Mouse (Mus musculus) forebrain, embryonic 15.5 days (tissue): ENCODE data around the gene Ankrd55. TPM values are rescaled to one million over a fixed set of nuclear protein-coding genes. Genes with fewer than 3 reads are reported as not detected.

Experiments
- ATAC-seq: fragments of 200-750 bp; cut with Nextera tagmentation; replicated peaks from 2 replicates; pipeline ENCODE4 v1.8.0; 2017; ENCODE audit warnings: mild to moderate bottlenecking, moderate TSS enrichment, moderate library complexity
- H3K27ac ChIP-seq: fragments of 300-500 bp; sonication (generic); replicated peaks from 2 replicates; pipeline ENCODE4 v1.5.1; 2015; ENCODE audit warnings: mild to moderate bottlenecking, inconsistent platforms
- H3K27me3 ChIP-seq: fragments of 300-500 bp; sonication (generic); 2 replicates; pipeline ENCODE4 v1.6.1; 2015; ENCODE audit warnings: inconsistent platforms
- H3K36me3 ChIP-seq: fragments of 300-500 bp; sonication (generic); 2 replicates; pipeline ENCODE4 v1.6.1; 2015; ENCODE audit warnings: mild to moderate bottlenecking, inconsistent platforms
- H3K4me1 ChIP-seq: fragments of 300-500 bp; sonication (generic); 2 replicates; pipeline ENCODE4 v1.6.1; 2015; ENCODE audit warnings: inconsistent platforms
- H3K4me2 ChIP-seq: fragments of 300-500 bp; sonication (generic); replicated peaks from 2 replicates; pipeline ENCODE4 v1.6.1; 2015; ENCODE audit warnings: mild to moderate bottlenecking, inconsistent platforms
- H3K4me3 ChIP-seq: fragments of 300-500 bp; sonication (generic); 2 replicates; pipeline ENCODE4 v1.5.1; 2015; ENCODE audit warnings: mild to moderate bottlenecking, inconsistent platforms
- H3K9ac ChIP-seq: fragments of 300-500 bp; sonication (generic); replicated peaks from 2 replicates; pipeline ENCODE4 v1.6.1; 2015; ENCODE audit warnings: mild to moderate bottlenecking, inconsistent platforms
- H3K9me3 ChIP-seq: fragments of 300-500 bp; sonication (generic); 2 replicates; pipeline ENCODE4 v1.6.1; 2016; ENCODE audit warnings: inconsistent platforms
- WGBS: fragments of 180-500 bp; shearing (Covaris S2); methylation state at CpG from one replicate; pipeline ENCODE4 v1.1.7; 2015; ENCODE audit warnings: mixed read lengths; 5-methylcytosine and 5-hydroxymethylcytosine counted together
- polyA plus RNA-seq: library from polyadenylated mRNA; unstranded; fragments of >200 nt; fragmentation: Nextera tagmentation; extraction: Ambion mirVana; gene quantifications from 2 replicates; pipeline ENCODE4 v1.2.1, GENCODE M21; 2015

The Ankrd55 gene
- polyA plus RNA-seq = 2.6 TPM in 2 replicates

GRCm38 (mm10) chr13:112288225-112289178 is at the start of gene Ankrd55:
Gene Ankrd55 (plus strand): TSS chr13:112288451.
- peak within 1 kb of the TSS; percentile 43 for H3K4me2 ChIP-seq
- peaks cover 17% of the 10 kb centered on the region for H3K4me1 ChIP-seq
- H3K36me3 ChIP-seq = no peaks in the 10 kb centered on the region
- peak; percentile 94 for ATAC-seq
- peak within 1 kb of the TSS; percentile 78 for H3K27ac ChIP-seq
- no peaks in the 10 kb centered on the region for H3K9me3 ChIP-seq
- WGBS = 19% methylated on average over 22 of the region's 22 CpGs
- H3K4me3 ChIP-seq = peak within 1 kb of the TSS; percentile 32
- H3K9ac ChIP-seq = peak within 1 kb of the TSS; percentile 43
- no peaks in the 10 kb centered on the region for H3K27me3 ChIP-seq

- WGBS = 51% methylated on average over 2 of the region's 2 CpGs
- no peak for ATAC-seq
Observed at GRCm38 (mm10) chr13:112239239-112239638, 49.0 kb upstream of the Ankrd55 start.

DNA sequence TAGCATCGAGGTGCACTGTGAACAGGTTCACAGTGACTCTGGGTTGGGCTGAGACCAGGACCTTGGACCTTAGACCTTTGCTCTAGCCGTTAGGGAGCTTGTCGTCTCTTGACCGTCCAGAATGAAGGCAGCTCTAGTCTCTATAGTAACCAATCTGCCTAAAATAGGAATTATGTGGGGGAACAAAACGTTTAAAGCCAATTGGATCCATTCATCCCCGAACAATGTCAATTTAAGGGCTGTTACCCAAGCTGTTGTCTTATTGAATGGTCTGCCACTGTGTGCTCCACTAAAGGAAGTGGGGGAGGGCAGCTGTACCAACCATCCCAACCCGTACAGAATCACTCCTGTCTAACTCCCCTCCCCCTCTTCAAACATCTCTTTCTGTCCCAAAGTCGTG is 46.8 kb upstream of the Ankrd55 start:
- WGBS = 10% methylated on average over 8 of the region's 8 CpGs
- no peaks in the 10 kb centered on the region for H3K27me3 ChIP-seq
- no peak overlapping the region for H3K9ac ChIP-seq
- no peak overlapping the region for H3K4me3 ChIP-seq
- no peak overlapping the region for H3K4me2 ChIP-seq
- H3K4me1 ChIP-seq = no peaks in the 10 kb centered on the region
- no peaks in the 10 kb centered on the region for H3K36me3 ChIP-seq
- H3K27ac ChIP-seq = no peak overlapping the region
- 0 out of 2 replicates have a peak, but pooled peaks cover 3% of the 10 kb centered on the region for H3K9me3 ChIP-seq
- ATAC-seq = no peak

More at GRCm38 (mm10) chr13:112239239-112239638, 49.0 kb upstream of the Ankrd55 start:
- Histone ChIP-seq H3K27ac (no peak overlapping the region), H3K27me3 (no peaks in the 10 kb centered on the region), H3K9ac (no peak overlapping the region), H3K36me3 (no peaks in the 10 kb centered on the region), H3K4me2 (no peak overlapping the region), H3K4me1 (no peaks in the 10 kb centered on the region), H3K9me3 (no peaks in the 10 kb centered on the region), H3K4me3 (no peak overlapping the region)

GRCm38 (mm10) chr13:112245131-112245530 is 43.1 kb upstream of the Ankrd55 start:
- no peak for ATAC-seq
- Histone ChIP-seq H3K4me2 (no peak overlapping the region), H3K9me3 (0 out of 2 replicates have a peak, but pooled peaks cover 3% of the 10 kb centered on the region), H3K4me3 (no peak overlapping the region), H3K27ac (no peak overlapping the region), H3K4me1 (no peaks in the 10 kb centered on the region), H3K27me3 (no peaks in the 10 kb centered on the region), H3K9ac (no peak overlapping the region), H3K36me3 (no peaks in the 10 kb centered on the region)
- WGBS = 73% methylated on average over 5 of the region's 5 CpGs

DNA sequence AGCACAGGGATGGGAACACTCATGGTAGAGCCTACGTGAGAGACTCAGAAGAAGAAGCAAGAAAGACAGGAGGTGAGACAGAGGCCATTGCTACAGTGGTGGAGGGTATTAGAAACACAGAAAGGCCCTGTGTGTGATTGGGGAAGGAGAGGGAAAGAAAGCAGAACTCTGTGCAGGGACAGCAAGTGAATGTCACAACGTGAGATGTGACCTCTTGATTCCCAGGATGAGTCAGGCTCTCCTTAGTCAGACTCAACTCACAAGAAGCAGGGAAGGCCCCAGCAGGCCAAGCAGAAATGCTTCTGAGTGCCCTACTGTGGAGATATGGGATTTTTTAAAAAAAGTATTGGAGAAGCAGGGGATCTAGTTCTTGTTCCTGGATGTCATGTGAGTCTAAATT is 36.8 kb upstream of the Ankrd55 start:
- Histone ChIP-seq H3K27ac (no peak overlapping the region), H3K36me3 (no peaks in the 10 kb centered on the region), H3K27me3 (no peaks in the 10 kb centered on the region), H3K9me3 (no peaks in the 10 kb centered on the region), H3K9ac (no peak overlapping the region), H3K4me2 (no peak overlapping the region), H3K4me3 (no peak overlapping the region), H3K4me1 (no peaks in the 10 kb centered on the region)
- 88% methylated on average over 2 of the region's 2 CpGs for WGBS
- ATAC-seq = no peak

GRCm38 (mm10) chr13:112252012-112252411 is 36.2 kb upstream of the Ankrd55 start:
- Histone ChIP-seq H3K9ac (no peak overlapping the region), H3K4me3 (no peak overlapping the region), H3K27me3 (no peaks in the 10 kb centered on the region), H3K9me3 (no peaks in the 10 kb centered on the region), H3K4me2 (no peak overlapping the region), H3K27ac (no peak overlapping the region), H3K4me1 (no peaks in the 10 kb centered on the region), H3K36me3 (no peaks in the 10 kb centered on the region)
- WGBS = 77% methylated on average over 3 of the region's 3 CpGs
- ATAC-seq = no peak

DNA sequence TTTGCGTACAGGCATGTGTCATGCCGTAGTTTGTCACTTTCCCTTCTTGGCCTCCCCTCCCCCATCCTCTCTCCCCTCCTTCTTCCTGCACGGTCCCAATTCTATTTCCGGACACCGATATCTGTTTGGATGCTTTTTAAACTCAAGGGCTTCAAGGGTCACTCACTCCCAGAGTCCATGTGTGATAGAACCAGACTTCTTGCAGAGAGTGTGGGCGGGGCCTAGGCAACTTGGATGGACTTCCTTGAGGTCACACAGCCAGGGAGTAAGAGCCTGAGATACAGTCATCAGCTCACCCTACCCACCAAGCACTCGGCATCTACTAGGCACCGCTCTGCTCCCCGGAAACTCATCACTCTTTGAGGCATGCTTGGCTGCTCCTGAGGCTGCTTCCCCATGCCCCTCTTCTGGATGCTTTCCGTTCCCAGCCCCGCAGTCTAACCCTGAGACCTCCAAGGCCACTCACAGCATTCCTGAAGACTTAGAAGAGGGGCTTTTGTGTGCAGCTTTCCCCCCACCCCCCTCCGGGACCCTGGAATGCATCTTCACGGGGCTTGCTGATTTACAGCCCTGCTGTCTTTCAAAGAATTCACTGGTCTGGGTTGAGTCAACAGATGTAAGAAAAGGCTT is 35.1 kb upstream of the Ankrd55 start:
- no peak overlapping the region for H3K4me2 ChIP-seq
- ATAC-seq = no peak
- 62% methylated on average over 13 of the region's 13 CpGs for WGBS
- H3K27me3 ChIP-seq = no peaks in the 10 kb centered on the region
- no peaks in the 10 kb centered on the region for H3K36me3 ChIP-seq
- H3K27ac ChIP-seq = no peak overlapping the region
- no peaks in the 10 kb centered on the region for H3K9me3 ChIP-seq
- no peak overlapping the region for H3K4me3 ChIP-seq
- H3K4me1 ChIP-seq = no peaks in the 10 kb centered on the region
- H3K9ac ChIP-seq = no peak overlapping the region

- Histone ChIP-seq H3K36me3 (no peaks in the 10 kb centered on the region), H3K9me3 (no peaks in the 10 kb centered on the region), H3K4me1 (no peaks in the 10 kb centered on the region), H3K9ac (no peak overlapping the region), H3K27me3 (no peaks in the 10 kb centered on the region), H3K27ac (no peak overlapping the region), H3K4me3 (no peak overlapping the region), H3K4me2 (no peak overlapping the region)
- 92% methylated on average over 8 of the region's 8 CpGs for WGBS
- no peak for ATAC-seq
Observed at GRCm38 (mm10) chr13:112254116-112254515, 34.1 kb upstream of the Ankrd55 start.

DNA sequence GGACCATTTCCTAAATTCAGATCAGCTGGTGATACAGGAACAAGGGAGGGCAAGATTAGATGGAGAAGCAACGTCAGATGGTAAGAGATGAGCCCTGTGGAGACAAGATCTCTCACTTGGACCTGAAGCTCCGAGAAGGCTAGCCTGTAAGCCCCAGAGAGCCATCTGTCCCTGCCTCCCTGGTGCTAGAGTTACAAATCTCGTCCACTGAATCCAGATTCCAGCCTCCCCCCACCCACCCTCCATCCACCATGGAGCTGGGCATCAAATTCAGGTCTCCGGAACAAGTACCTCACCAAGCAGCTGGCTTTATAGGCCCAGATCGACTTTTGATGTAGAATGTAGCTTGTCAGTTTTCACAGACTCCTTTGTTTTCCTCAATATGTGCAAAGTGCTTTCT is 32.4 kb upstream of the Ankrd55 start:
- Histone ChIP-seq H3K9me3 (no peaks in the 10 kb centered on the region), H3K9ac (no peak overlapping the region), H3K27me3 (no peaks in the 10 kb centered on the region), H3K27ac (no peak overlapping the region), H3K4me1 (no peaks in the 10 kb centered on the region), H3K4me3 (no peak overlapping the region), H3K4me2 (no peak overlapping the region), H3K36me3 (no peaks in the 10 kb centered on the region)
- 69% methylated on average over 5 of the region's 5 CpGs for WGBS
- no peak for ATAC-seq

DNA sequence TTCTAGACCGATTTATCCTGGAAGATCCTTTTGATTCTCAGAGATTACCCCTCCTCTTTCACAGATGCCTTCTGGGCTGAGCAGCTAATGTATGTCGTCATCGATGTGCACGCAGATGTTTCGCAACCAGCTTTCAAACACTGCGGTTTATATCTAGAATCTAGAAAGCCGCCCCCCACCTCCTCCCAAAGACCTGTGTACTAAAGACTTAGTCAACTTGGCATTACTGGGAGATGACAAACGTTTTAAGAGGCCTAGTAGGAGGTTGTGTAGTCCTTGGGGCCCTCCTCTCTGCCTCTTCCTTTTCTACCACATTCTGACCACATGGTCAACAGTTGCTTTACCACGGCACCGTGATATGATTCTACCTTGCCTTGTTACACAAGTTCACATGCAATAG is 29.8 kb upstream of the Ankrd55 start:
- no peaks in the 10 kb centered on the region for H3K9me3 ChIP-seq
- 89% methylated on average over 10 of the region's 10 CpGs for WGBS
- no peaks in the 10 kb centered on the region for H3K4me1 ChIP-seq

GRCm38 (mm10) chr13:112259398-112259797 is 28.9 kb upstream of the Ankrd55 start:
- H3K4me2 ChIP-seq = no peak overlapping the region
- peak; percentile 93 for ATAC-seq
- no peaks in the 10 kb centered on the region for H3K9me3 ChIP-seq
- no peak overlapping the region for H3K9ac ChIP-seq
- H3K4me3 ChIP-seq = no peak overlapping the region
- 0 out of 2 replicates have a peak, but pooled peaks cover 5% of the 10 kb centered on the region for H3K27me3 ChIP-seq
- WGBS = 65% methylated on average over 2 of the region's 2 CpGs
- no peaks in the 10 kb centered on the region for H3K36me3 ChIP-seq
- H3K27ac ChIP-seq = no peak overlapping the region
- H3K4me1 ChIP-seq = no peaks in the 10 kb centered on the region

More for the DNA sequence above, 29.8 kb upstream of the Ankrd55 start:
- Histone ChIP-seq H3K9ac (no peak overlapping the region), H3K27me3 (0 out of 2 replicates have a peak, but pooled peaks cover 5% of the 10 kb centered on the region), H3K4me2 (no peak overlapping the region), H3K36me3 (no peaks in the 10 kb centered on the region), H3K4me3 (no peak overlapping the region), H3K27ac (no peak overlapping the region)
- no peak for ATAC-seq

GRCm38 (mm10) chr13:112264666-112265065 is 23.6 kb upstream of the Ankrd55 start:
- H3K4me2 ChIP-seq = no peak overlapping the region
- H3K27ac ChIP-seq = no peak overlapping the region
- peak; percentile 85 for ATAC-seq
- H3K36me3 ChIP-seq = no peaks in the 10 kb centered on the region
- H3K4me3 ChIP-seq = no peak overlapping the region
- H3K27me3 ChIP-seq = 0 out of 2 replicates have a peak, but pooled peaks cover 5% of the 10 kb centered on the region
- no peak overlapping the region for H3K9ac ChIP-seq
- H3K9me3 ChIP-seq = no peaks in the 10 kb centered on the region
- no peaks in the 10 kb centered on the region for H3K4me1 ChIP-seq
- 22% methylated on average over 4 of the region's 4 CpGs for WGBS
